Mouse (Mus musculus) retina, embryonic 14.5 days (tissue): ENCODE measurements around the gene Ptgir.

Experiments used
- DNase-seq: peaks from one replicate; pipeline ENCODE4 v3.0.0-alpha.2; 2015; ENCODE audit warnings: low spot score

The Ptgir gene

DNA sequence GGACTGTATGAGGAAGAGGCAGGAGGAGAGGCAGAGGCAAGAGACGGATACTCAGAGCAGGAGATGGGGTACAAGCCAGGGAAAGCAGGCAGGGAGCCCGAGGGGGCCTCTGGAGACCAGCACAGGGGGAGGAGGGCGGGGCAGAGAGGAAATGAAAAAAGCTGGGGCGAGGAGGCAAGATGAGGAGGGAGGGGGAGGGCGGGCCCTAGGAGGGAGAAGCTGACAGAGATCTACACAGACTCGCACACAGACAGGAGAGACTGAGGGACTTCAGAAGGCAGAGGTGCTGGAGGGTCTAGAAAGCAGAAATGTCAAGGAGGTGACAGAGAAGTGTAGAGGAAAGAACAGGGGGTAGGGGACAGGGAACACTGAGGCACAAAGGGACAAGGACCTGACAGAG, at the start of gene Ptgir:
Ptgir (plus strand) TSS at position 210 of the 400 bp plus-strand sequence.
- DNase-seq = no peak

GRCm38 (mm10) chr7:16858336-16858735, 48.0 kb upstream of the Ptgir start:
- DNase-seq = peak; percentile 67

- DNase-seq = peak; percentile 79
Measured at GRCm38 (mm10) chr7:16859902-16860651, 46.2 kb upstream of the Ptgir start.

DNA sequence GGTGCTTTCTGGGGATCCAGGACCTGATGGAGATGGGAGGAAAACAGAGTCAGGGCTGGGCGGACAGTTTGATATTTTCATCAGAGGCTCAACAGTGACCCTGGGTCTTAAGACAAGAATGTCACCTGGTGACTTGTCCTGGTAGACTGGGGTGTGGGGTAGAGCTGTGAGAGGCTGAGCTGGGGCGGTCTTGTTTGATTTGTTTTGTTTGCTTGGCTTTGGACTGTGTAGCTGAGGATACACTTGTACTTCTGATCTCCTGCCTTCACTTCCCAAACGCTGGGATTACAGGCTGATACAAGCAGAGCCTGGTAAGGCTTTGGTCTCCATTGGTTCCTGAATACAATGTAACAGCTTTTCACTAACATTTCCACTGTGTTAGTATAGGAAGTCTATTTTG, 38.8 kb upstream of the Ptgir start:
- no peak for DNase-seq

GRCm38 (mm10) chr7:16869497-16869896, 36.8 kb upstream of the Ptgir start:
- peak; percentile 71 for DNase-seq

DNA sequence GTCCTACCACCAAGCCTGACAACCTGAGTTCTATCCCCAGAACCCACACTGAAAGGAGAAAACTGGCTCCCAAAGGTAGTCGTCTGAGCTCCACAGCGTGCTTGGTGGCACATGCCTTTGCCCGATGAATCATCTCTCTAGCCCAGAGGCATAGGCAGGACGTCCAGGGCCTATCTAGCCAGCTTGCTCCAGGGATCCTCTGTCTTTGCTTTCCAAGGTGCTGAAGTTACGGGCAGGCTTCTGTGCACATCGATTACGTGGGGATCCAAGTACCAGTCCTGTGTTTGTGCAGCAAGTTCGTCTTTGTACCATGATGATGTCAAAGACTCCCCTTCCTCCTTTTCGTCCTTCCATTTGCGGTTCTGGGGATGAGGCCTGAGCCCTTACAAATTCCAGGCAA, 34.7 kb upstream of the Ptgir start:
- no peak for DNase-seq

DNA sequence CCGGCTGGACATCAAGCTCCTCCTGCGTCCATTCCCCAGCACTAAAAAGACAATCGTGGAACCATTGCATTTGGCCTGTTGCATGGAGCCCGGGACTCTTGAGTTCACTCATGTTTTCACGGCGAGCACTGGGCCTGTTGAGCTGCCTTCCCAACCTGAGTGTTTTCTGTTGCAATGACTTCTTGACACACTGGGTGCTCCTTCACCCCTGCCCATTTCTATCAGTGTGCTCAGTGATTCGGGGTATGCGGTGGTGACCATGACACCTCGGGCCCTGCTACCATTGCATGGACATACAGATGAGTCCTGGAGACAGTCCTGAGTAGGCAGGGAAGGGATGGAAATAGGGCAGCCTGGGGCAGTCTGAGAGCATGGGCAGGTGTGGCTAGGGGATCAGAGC, 33.8 kb upstream of the Ptgir start:
- no peak for DNase-seq

- no peak for DNase-seq
Measured at GRCm38 (mm10) chr7:16873392-16873791, 32.9 kb upstream of the Ptgir start.

DNA sequence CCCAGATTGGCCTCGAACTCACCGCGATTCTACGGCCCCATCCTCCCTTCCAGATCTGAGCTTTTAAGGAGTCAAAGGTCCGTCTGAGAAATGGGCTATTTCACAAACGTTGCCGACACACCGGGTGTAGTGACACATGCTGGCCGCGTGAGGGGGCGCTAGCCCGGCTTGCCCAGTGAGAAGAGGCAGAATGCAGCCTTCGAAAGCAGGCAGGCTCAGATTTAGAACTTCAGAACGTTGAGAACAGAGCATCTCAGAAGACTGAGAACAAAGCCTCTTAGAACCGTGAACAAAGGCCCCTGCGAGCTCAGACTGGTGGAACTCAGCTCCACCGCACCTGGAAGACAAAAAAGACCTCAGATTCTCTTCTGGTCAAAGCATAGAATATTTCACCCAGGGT, 32.1 kb upstream of the Ptgir start:
- peak; percentile 76 for DNase-seq

DNA sequence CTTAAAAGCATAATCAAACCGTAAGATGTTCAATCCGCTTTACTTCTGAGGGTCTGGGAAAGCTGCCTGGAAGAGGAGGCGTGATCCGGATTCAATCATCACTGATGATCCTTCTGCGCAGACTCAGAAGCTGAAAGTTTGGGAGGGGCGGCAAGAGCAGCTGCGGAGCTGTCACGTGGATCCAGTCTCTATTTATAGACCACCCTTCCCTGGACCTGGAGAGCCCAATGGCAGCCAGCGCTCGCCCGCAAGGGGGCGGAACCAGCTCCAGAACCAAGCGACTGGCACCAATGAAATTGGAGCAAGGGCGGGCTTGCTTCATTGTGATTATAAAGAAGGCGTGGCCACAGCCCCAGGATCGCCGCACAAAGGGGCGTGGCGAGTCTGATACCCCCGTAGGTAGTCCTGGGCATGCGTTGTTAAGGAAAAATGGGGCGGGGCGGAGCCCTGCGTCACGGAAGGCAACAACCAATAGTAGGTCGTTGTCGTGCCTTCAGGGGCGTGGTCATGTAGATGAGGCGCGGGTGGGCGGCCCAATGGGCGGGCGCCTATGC, 31.5 kb upstream of the Ptgir start:
- DNase-seq = peak; percentile 100

GRCm38 (mm10) chr7:16875310-16875325, 31.2 kb upstream of the Ptgir start, which contains the start of gene Dact3:
TSS of gene Dact3 (plus strand) at chr7:16875317.
- no peak for DNase-seq

GRCm38 (mm10) chr7:16875326-16875725, 31.0 kb upstream of the Ptgir start:
- no peak for DNase-seq

- peak; percentile 30 for DNase-seq
Measured at GRCm38 (mm10) chr7:16876006-16876405, 30.3 kb upstream of the Ptgir start.

DNA sequence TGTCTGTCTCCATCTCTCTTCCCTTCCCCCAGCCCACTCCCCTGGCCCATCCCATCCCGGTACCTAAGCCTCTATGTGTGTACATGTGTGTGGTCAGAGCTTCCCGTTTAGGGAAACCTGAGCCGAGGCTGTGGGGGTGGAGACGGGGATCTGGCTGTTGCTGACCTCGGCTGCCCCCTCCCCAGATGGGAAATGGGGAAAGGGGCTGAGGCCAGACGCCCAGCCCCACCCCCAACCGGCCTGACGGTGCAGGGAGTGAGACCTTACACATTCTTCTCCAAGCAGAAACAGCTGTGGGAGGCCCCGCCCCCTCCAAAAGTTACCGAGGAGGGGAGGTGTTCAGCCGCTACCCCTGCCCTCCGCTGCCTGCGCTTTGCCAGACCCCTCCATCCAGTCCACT, 29.7 kb upstream of the Ptgir start:
- peak; percentile 56 for DNase-seq

DNA sequence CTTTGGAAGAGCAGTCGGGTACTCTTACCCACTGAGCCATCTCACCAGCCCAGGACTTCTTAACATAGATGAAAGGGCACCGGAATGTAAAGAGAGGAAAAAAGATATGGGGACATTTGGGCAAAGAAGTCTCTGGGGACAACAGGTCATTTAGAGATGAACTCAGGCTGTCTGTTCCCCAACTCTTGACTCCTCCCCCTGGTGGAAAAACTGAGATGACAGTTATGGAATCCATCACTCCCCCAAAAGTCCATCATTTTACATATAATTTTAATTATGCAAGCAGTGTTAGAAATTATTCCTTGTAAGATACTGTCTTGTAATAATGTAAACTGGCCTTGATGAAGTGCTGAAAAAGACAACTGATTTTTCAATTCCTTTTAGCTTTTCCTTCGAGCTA, 28.6 kb upstream of the Ptgir start:
- no peak for DNase-seq

DNA sequence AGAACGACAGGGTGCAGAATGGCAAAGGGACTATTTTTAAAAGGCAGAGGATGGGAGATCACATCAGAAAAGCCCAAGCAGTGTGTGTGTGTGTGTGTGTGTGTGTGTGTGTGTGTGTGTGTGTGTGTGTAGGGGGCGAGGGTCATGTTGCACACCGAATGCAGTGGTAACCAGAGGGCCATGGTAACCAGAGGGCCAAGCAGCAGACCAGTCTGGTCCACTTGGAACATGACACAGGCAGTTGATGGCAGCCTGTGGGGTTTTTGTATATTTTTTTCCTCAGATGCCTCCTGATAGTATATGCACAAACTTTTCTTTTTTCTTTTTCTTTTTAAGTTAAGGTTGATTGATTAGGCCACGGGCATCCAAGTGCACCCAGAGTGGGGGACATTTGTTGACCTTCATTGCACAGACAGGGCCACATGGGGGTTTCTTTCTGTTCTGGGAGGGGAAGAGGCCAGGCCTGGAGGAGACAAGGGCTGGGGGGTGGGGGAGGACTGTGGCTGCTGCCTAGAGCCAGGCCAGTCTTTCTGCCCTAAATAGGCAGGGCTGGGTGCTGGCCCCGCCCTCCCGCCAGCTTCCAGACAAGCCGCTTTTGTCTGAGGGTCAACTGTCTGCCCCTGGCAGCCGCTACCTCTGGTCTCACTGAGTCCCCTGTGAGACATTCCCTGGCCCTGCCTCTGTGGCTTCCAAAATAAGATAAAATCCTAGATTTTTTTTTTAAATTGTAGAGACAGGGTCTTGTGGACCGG, 26.3 kb upstream of the Ptgir start:
- peak; percentile 88 for DNase-seq

DNA sequence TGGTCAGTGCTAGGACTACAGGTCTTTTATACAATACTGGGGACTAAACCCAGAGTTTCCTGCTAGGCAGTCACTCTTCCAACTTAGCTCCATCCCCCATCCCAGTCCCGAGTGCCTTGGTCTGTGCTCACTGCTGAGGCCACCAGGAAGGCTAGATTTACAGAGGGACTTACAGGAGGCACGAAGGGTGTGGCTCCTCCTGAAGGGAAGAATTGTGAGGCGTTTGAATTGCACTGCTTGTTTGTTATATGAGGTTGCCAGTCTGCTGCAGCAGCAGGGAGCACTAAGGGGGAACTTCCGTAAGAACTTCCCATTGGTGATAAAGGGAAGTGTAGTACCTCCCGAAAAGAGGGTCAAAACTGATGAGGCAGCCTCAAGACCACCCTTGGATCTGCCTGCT, 25.7 kb upstream of the Ptgir start:
- DNase-seq = no peak

DNA sequence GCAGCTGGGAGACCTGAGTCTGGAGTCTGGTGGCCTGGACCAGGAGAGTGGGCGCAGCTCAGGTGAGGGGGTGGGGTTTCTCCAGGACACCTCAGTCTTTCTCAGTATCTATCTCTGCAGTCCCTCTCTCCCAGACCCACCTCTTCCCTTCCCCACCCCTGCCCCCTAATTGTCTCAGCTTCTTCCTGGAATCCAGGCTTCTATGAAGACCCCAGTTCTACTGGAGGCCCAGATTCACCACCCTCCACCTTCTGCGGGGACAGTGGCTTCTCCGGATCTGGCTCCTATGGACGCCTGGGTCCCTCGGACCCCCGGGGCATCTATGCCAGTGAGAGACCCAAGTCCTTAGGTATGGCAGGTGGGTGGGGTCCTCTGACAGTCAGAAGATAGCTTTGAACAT, 23.1 kb upstream of the Ptgir start:
- DNase-seq = no peak

GRCm38 (mm10) chr7:16884334-16884733, 22.0 kb upstream of the Ptgir start:
- no peak for DNase-seq

- peak; percentile 32 for DNase-seq
Measured at GRCm38 (mm10) chr7:16885271-16885776, 21.0 kb upstream of the Ptgir start.

DNA sequence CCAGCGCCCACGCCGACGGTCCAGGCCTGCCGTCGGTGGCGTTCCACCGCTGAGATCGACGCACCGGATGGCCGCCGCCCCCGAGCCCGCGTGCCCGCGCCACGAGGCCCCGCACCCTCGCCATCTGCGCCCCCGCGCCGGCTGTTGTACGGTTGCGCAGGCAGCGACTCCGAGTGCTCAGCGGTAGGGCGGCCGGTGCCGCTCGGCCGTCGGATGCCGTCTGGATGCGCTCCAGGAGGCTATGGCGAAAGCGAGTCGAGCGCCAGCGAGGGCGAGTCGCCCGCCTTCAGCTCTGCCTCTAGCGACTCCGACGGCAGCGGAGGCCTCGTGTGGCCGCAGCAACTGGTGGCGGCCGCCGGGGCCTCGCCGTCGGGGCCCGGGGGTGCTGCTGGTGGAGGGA, 20.4 kb upstream of the Ptgir start:
- no peak for DNase-seq

DNA sequence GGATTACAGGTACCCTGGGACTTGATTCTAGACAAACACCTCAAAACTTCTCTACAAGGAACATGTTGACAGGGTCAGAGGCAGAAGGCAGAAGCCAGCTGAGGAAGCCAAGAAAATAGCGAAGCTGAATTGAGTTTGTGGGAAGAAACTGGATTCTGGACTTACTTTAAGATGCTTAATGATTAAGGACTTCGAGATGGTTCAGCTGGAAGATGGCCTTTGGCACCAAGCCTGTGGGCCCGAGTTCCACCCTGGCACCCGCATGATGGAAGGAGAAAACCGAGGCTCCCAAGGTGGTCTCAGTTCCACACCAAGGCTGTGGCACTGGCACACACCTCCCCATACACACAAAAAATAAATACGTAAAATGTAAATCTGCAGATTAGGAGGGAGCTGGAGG, 15.8 kb upstream of the Ptgir start:
- no peak for DNase-seq

DNA sequence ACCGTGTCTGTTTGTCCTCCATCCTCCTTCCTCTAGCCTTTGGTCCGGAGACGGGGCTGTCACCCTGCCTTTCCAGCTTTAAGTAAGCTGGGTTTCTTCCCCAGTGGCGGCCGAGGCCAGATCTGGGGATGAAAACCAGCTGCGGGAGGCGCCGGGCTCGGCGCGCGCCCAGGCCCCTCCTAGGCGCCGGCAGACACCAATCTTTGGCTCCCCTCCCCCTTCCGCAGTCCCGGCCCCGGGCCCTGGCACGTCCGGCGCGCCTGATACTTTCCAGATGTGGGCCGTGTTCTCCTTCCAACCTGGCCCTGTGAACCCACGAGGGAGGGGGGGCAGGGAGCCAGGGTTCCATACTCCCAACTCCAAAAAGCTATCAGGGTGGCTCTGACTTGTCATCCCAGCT, 15.3 kb upstream of the Ptgir start:
- peak; percentile 26 for DNase-seq
